Mouse (Mus musculus) midbrain, embryonic 12.5 days (tissue): ENCODE results near the gene Nipsnap2. TPM values are rescaled to one million over a fixed set of nuclear protein-coding genes. Genes with fewer than 3 reads are reported as not detected.
A peak's percentile ranks its signal among the peaks of the same experiment; 100 is the strongest.

ENCODE experiments used
- ATAC-seq: fragments of 200-750 bp; cut with Nextera tagmentation; 2 replicates; pipeline ENCODE4 v1.8.0; 2017; ENCODE audit warnings: low read depth, moderate TSS enrichment, moderate library complexity; ENCODE audit not compliant: low FRiP score
- H3K27ac ChIP-seq: fragments of 300-500 bp; sonication (generic); replicated peaks from 2 replicates; pipeline ENCODE4 v1.5.1; 2016; ENCODE audit warnings: mild to moderate bottlenecking
- H3K27me3 ChIP-seq: fragments of 300-500 bp; sonication (generic); 2 replicates; pipeline ENCODE4 v1.6.1; 2016; ENCODE audit warnings: mild to moderate bottlenecking
- H3K36me3 ChIP-seq: fragments of 300-500 bp; sonication (generic); 2 replicates; pipeline ENCODE4 v1.6.1; 2016
- H3K4me1 ChIP-seq: fragments of 300-500 bp; sonication (generic); 2 replicates; pipeline ENCODE4 v1.6.1; 2016
- H3K4me2 ChIP-seq: fragments of 300-500 bp; sonication (generic); replicated peaks from 2 replicates; pipeline ENCODE4 v1.6.1; 2016; ENCODE audit warnings: mild to moderate bottlenecking, moderate library complexity
- H3K4me3 ChIP-seq: fragments of 300-500 bp; sonication (generic); 2 replicates; pipeline ENCODE4 v1.5.1; 2016; ENCODE audit warnings: mild to moderate bottlenecking
- H3K9ac ChIP-seq: fragments of 300-500 bp; sonication (generic); replicated peaks from 2 replicates; pipeline ENCODE4 v1.6.1; 2016; ENCODE audit warnings: mild to moderate bottlenecking, moderate library complexity
- H3K9me3 ChIP-seq: fragments of 300-500 bp; sonication (generic); 2 replicates; pipeline ENCODE4 v1.6.1; 2016; ENCODE audit warnings: mild to moderate bottlenecking
- WGBS: fragments of 180-500 bp; shearing (Covaris S2); methylation state at CpG from one replicate; pipeline ENCODE4 v1.1.7; 2016; 5-methylcytosine and 5-hydroxymethylcytosine counted together
- polyA plus RNA-seq: library from polyadenylated mRNA; unstranded; fragments of >200 nt; fragmentation: Nextera tagmentation; extraction: Ambion mirVana; gene quantifications from 2 replicates; pipeline ENCODE4 v1.2.1, GENCODE M21; 2016

Nipsnap2 gene
- polyA plus RNA-seq, 1 experiment from 2014 or later, result 83.3 TPM

DNA sequence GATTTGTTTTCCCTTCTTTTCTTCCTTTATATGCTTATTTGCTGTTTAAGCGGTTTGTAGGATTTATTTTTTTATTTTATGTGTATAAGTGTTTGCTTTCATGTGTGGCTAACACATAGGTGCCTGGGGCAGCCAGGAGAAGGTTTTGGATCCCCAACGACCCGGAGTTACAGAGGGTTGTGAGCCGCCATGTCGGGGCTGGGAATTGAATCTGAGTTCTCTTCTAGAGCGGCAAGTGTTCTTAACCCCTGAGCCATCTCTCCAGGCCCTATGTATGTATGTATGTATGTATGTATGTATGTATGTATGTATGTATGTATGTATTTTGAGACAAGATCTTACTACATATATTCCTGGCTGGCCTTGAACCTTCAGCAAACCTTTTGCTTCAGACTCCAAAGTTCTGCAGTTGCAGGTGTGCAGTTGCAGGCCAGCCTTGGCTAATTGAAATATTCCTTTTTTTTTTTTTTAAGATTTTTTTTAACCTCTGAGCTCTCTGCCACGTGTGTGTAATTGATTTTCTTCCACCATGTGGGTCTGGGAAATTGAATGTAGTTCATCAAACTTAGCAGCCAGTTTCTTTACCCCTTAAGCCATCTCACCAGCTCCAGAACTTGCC lies 1.0 kb downstream of the Nipsnap2 start:
- ATAC-seq, result no peak
- 19% methylated on average over 7 of the region's 7 CpGs for WGBS
- no peak overlapping the region; the same call in 1 of the 2 replicates for H3K27ac ChIP-seq
- H3K4me3 ChIP-seq, result peak overlapping the region; percentile 92
- H3K9me3 ChIP-seq, result no peaks in the 10 kb centered on the region
- peak overlapping the region; percentile 93 for H3K9ac ChIP-seq
- peak overlapping the region; percentile 56 for H3K4me2 ChIP-seq
- peaks cover 27% of the 10 kb centered on the region for H3K4me1 ChIP-seq
- no peaks in the 10 kb centered on the region for H3K36me3 ChIP-seq
- 0 out of 2 replicates have a peak, but pooled peaks cover 2% of the 10 kb centered on the region for H3K27me3 ChIP-seq

DNA sequence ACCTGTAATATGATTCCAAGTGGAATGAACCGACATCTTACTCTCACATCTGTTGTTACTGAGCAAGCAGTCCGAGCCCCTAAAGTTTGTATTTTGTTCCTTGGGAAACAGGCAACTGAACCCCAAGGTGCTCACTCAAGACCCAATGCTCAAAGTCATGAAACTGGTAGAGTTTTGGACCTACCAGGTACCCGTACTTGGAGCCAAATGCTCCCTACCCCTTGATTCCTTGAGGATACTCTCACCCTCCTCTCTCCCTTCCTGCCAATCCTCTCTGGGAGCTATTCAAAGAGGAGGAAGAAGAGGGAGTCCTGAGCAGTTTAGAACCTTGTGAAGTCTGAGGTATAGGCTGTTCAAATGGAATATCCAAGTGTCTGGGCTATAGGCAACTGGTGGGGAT lies 1.9 kb downstream of the Nipsnap2 start:
- no peak overlapping the region for H3K27ac ChIP-seq
- H3K36me3 ChIP-seq, result no peaks in the 10 kb centered on the region
- 0 out of 2 replicates have a peak, but pooled peaks cover 2% of the 10 kb centered on the region for H3K27me3 ChIP-seq
- H3K4me2 ChIP-seq, result peak overlapping the region; percentile 56; the same call in 1 of the 2 replicates
- WGBS, result 85% methylated on average over 3 of the region's 3 CpGs
- peaks cover 27% of the 10 kb centered on the region for H3K4me1 ChIP-seq
- ATAC-seq, result no peak
- H3K9me3 ChIP-seq, result no peaks in the 10 kb centered on the region
- H3K9ac ChIP-seq, result no peak overlapping the region
- no peak overlapping the region for H3K4me3 ChIP-seq

DNA sequence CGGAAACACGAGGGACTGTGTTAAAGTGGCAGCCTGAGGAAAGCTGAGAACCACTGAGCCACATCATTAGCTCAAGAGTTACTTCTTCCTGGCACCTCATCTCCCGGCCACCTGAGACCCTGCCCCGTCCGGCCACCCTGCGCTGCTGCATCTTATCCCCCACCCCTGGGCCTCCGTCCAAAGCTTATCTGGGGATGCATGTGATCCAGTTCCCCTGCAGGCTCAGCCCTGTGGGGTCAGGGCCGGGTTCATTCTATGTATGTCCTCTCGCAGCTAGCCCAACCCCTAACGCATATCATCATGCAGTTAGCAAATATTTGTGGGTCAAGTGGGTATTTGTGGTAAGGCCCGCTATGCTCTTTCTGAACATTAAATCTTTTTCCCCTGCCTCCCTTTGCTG lies 4.4 kb downstream of the Nipsnap2 start:
- no peak for ATAC-seq
- 61% methylated on average over 11 of the region's 11 CpGs for WGBS
- no peak overlapping the region for H3K4me3 ChIP-seq

DNA sequence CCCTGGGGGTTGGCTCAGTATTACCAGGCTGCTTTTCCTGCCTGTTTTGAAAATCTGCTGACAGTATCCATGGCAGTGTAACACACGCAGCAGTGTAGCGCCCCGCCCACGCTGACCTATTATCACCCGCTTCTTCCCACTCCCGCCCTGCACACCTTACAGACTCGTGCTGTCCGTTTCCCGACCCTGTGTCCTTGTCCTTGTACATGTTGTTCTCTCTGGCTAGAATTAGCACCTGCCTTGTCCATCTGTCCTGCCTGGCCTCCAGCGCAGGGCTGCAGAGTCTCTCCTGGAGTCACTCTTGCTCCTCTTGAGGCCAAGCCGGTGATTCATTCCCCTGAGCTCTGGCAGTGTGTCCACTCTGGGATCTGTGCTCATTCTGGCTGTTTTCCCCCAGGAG lies 5.5 kb downstream of the Nipsnap2 start:
- Histone ChIP-seq H3K4me1 (peaks cover 27% of the 10 kb centered on the region), H3K27ac (no peak overlapping the region), H3K27me3 (no peaks in the 10 kb centered on the region), H3K9ac (no peak overlapping the region), H3K36me3 (no peaks in the 10 kb centered on the region), H3K4me3 (no peak overlapping the region), H3K9me3 (no peaks in the 10 kb centered on the region), H3K4me2 (no peak overlapping the region)
- 88% methylated on average over 11 of the region's 11 CpGs for WGBS
- ATAC-seq, result no peak

More for the DNA sequence above, 4.4 kb downstream of the Nipsnap2 start:
- Histone ChIP-seq H3K36me3 (no peaks in the 10 kb centered on the region), H3K27ac (no peak overlapping the region), H3K4me1 (peaks cover 27% of the 10 kb centered on the region), H3K27me3 (no peaks in the 10 kb centered on the region), H3K9ac (no peak overlapping the region), H3K9me3 (no peaks in the 10 kb centered on the region), H3K4me2 (no peak overlapping the region)

DNA sequence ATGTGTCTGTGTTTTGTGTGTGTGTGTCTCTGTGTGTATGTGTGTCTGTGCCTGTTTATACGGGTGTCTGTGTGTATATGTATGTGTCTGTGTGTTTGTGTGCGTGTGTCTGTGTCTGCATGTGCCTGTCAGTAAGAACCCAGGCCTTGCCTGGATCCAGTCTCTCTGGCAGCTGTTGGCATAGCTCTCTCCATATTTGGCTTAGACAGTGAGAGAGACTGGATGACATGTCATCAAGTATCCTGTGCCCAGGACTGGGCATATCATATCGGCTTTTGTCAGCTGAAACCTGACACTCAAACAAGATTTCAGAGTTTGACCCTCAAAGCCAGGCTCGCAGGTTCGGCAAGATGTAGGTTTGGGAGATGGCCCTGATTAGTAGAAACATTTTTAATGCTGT lies 6.2 kb downstream of the Nipsnap2 start:
- Histone ChIP-seq H3K36me3 (no peaks in the 10 kb centered on the region), H3K4me1 (peaks cover 24% of the 10 kb centered on the region), H3K27ac (no peak overlapping the region), H3K9me3 (no peaks in the 10 kb centered on the region), H3K4me3 (no peak overlapping the region), H3K4me2 (no peak overlapping the region), H3K27me3 (no peaks in the 10 kb centered on the region), H3K9ac (no peak overlapping the region)
- ATAC-seq, result no peak
- 81% methylated on average over 5 of the region's 5 CpGs for WGBS

DNA sequence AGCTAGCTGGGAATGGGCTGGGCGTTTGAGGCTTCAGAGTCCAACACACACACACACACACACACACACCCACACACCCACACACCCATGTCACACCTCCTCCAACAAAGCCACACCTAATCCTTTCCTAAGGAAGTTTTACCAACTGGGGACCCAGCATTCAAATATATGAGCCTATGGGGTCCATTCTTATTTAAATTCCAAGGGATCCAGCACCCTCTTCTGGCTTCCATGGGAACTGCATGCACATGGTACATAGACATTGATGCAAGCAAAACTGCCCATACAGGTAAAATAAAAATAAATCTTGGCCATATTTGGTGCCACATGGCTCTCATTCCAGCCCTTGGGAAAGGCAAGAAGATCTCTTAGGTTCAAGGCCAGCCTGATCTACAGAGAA lies 16.1 kb downstream of the Nipsnap2 start:
- H3K4me1 ChIP-seq, result no peaks in the 10 kb centered on the region
- H3K4me3 ChIP-seq, result no peak overlapping the region
- no peak for ATAC-seq
- no peak overlapping the region for H3K27ac ChIP-seq
- H3K4me2 ChIP-seq, result no peak overlapping the region
- no peak overlapping the region for H3K9ac ChIP-seq
- WGBS, result 94% methylated on average over 1 of the region's 1 CpGs
- peaks cover 31% of the 10 kb centered on the region for H3K36me3 ChIP-seq
- no peaks in the 10 kb centered on the region for H3K9me3 ChIP-seq
- H3K27me3 ChIP-seq, result no peaks in the 10 kb centered on the region

DNA sequence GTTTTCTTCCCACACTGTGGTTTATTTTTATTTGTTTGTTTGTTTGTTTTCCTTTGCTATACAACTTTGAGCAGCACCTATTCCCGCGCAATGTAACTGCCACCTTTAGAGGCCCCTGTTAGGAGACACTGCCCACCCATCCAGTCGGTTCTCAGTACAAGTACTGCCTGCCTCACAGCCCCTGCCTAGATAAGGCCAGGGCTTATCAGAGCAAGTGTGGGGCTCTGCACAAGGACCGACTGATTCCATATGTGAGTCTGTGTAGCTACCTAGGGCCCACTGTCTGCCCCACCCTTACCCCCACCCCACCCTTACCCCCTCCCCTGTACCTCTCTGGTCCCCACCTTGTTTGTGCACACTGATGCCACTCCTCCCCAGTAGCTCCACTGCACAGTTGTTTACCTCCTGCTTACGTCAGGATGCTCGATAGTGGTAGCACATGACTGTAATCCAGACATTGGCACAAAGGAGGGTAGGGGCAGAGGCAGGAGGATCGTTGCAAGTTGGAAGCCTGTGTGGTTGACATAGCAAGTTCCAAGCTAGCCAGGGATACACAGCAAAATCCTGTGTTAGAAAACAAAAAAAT lies 18.1 kb downstream of the Nipsnap2 start:
- ATAC-seq, result no peak
- Histone ChIP-seq H3K9ac (no peak overlapping the region), H3K27ac (no peak overlapping the region), H3K36me3 (peaks cover 46% of the 10 kb centered on the region), H3K4me2 (no peak overlapping the region), H3K27me3 (no peaks in the 10 kb centered on the region), H3K4me3 (no peak overlapping the region), H3K9me3 (no peaks in the 10 kb centered on the region), H3K4me1 (no peaks in the 10 kb centered on the region)
- WGBS, result 90% methylated on average over 7 of the region's 7 CpGs

DNA sequence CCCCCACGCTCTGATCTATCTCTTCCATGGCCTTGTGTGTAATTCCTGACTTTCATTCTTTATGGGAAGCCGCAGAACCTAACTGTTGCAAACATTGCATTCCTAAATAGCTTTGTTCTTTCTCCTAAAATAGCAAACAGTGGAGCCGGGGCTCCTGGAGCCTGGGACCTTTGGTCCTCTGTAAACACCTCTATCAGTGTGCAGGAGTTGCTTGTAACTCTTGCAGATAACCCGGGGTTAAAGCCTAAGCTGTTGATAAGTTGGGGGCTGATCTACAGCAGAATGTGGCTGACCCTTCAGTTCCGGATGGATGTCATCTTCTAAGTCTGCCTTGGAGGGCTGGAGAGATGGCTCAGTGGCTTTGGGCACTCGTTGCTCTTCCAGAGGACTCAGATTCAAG lies 19.2 kb downstream of the Nipsnap2 start:
- H3K4me2 ChIP-seq, result no peak overlapping the region
- no peak overlapping the region for H3K27ac ChIP-seq
- no peaks in the 10 kb centered on the region for H3K4me1 ChIP-seq
- ATAC-seq, result no peak
- H3K9ac ChIP-seq, result no peak overlapping the region
- H3K36me3 ChIP-seq, result peaks cover 55% of the 10 kb centered on the region
- no peaks in the 10 kb centered on the region for H3K9me3 ChIP-seq
- 74% methylated on average over 6 of the region's 6 CpGs for WGBS
- no peak overlapping the region for H3K4me3 ChIP-seq
- no peaks in the 10 kb centered on the region for H3K27me3 ChIP-seq

DNA sequence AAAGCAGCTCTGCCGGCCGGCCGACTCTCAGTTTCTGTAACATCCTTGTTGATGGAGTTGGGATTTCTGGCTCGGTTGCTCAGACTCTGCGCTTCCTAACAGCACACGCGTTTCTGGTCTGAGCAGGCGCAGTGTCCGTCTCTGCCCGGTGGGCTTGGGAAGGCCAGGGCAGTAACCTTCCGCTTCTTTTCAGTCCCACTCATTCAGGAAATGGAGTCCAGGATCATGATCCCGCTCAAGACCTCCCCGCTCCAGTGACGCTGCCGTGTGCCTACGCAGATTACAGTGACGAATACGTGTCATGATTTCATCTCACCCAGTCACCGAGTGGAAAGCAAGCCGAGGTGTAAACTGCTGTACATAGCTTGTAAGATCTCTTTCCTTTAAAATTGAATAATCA lies 32.0 kb downstream of the Nipsnap2 start:
- H3K36me3 ChIP-seq, result peaks cover 13% of the 10 kb centered on the region
- no peak overlapping the region for H3K9ac ChIP-seq
- no peak overlapping the region for H3K4me2 ChIP-seq
- H3K4me1 ChIP-seq, result no peaks in the 10 kb centered on the region; the same call in 1 of the 2 replicates
- H3K27ac ChIP-seq, result no peak overlapping the region
- H3K27me3 ChIP-seq, result no peaks in the 10 kb centered on the region
- ATAC-seq, result no peak
- H3K4me3 ChIP-seq, result no peak overlapping the region
- no peaks in the 10 kb centered on the region for H3K9me3 ChIP-seq
- 94% methylated on average over 20 of the region's 20 CpGs for WGBS

DNA sequence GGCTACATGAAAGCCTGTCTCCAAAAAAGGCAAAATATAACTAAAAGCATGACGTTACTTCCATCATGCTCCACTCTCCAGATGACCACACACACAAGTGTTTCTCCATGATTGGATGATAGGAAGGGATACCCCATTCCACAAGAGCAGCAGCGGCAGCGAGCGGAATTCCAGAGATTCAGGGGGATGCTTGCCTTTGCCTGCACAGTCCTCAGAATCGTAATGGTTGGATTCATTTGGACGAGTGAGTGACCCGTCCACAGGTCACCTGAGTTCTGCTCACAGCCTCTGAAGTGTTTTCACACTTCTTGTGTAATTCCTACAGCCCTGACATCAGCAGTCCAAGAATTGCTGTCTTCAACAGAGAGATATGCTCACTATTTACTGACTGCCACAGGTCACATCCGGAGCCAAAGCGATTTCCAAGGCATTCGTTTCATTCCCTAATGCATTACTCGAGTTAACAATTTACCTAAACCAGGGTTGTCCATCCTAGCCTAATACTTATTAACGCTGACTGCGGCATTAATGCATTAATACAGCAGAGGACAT lies 35.1 kb downstream of the Nipsnap2 start:
- Histone ChIP-seq H3K9me3 (no peaks in the 10 kb centered on the region), H3K36me3 (peaks cover 2% of the 10 kb centered on the region; the same call in 1 of the 2 replicates), H3K4me3 (no peak overlapping the region), H3K9ac (no peak overlapping the region), H3K4me2 (no peak overlapping the region), H3K27ac (no peak overlapping the region), H3K27me3 (no peaks in the 10 kb centered on the region), H3K4me1 (peaks cover 3% of the 10 kb centered on the region; the same call in 1 of the 2 replicates)
- 91% methylated on average over 13 of the region's 13 CpGs for WGBS
- no peak for ATAC-seq

DNA sequence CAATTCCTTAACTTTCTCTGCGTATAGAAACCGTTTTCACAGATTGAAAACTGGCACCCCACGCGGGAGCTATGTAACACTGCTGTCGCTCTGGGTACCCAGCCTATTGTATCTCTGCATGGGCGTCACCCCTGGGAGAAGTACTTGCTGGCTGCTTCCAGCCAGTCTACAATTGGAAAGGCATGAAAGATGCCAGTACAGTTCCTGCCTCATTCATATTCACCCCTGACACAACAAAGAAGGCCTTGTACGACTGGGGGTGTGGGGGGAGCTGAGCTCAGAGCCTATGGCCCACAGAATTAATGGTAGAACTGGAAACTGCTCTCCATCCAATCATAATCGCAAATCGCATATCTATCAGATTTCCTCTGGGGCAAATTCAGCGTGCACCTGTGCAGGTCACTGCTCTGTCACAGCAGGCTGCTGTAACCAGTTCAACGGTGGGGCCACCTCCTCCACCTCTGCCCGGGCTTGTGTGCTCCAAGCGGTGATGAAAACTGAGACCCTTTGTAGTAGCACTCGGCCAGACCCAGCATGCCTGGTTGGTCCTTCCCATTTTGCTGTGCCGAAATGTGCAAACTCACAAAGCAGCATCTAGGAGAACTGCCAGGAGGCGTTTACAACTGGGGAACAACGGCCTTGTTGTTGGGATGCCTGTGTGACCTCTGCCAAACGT lies 37.1 kb downstream of the Nipsnap2 start:
- no peaks in the 10 kb centered on the region for H3K9me3 ChIP-seq
- H3K27ac ChIP-seq, result peak overlapping the region; percentile 58
- ATAC-seq, result peak; percentile 78
- H3K4me2 ChIP-seq, result no peak overlapping the region
- peaks cover 3% of the 10 kb centered on the region; the same call in 1 of the 2 replicates for H3K4me1 ChIP-seq
- H3K27me3 ChIP-seq, result no peaks in the 10 kb centered on the region
- H3K36me3 ChIP-seq, result peaks cover 6% of the 10 kb centered on the region; the same call in 1 of the 2 replicates
- WGBS, result 70% methylated on average over 18 of the region's 18 CpGs
- no peak overlapping the region for H3K4me3 ChIP-seq
- no peak overlapping the region for H3K9ac ChIP-seq
